Mouse (Mus musculus) liver, postnatal 0 days (tissue): ENCODE measurements around the gene Adgrl4. TPM values are rescaled to one million over a fixed set of nuclear protein-coding genes. Genes with fewer than 3 reads are reported as not detected.

Experiments used
- ATAC-seq: fragments of 200-750 bp; cut with Nextera tagmentation; 2 replicates; pipeline ENCODE4 v1.8.0; 2017; ENCODE audit warnings: mild to moderate bottlenecking, moderate library complexity
- DNase-seq: peaks from one replicate; pipeline ENCODE4 v3.0.0-alpha.2; 2016
- H3K27ac ChIP-seq: fragments of 300-500 bp; sonication (generic); 2 replicates; pipeline ENCODE4 v1.5.1; 2014; ENCODE audit warnings: antibody characterized with exemption, moderate library complexity, mild to moderate bottlenecking, low read depth
- H3K27me3 ChIP-seq: fragments of 300-500 bp; sonication (generic); 2 replicates; pipeline ENCODE4 v1.6.1; 2014; ENCODE audit warnings: low read length, control low read depth, mixed read lengths; ENCODE audit not compliant: insufficient read depth
- H3K36me3 ChIP-seq: fragments of 300-500 bp; sonication (generic); replicated peaks from 2 replicates; pipeline ENCODE4 v1.6.1; 2014; ENCODE audit warnings: mild to moderate bottlenecking, control low read depth, low read length, moderate library complexity, mixed read lengths; ENCODE audit not compliant: insufficient read depth
- H3K4me1 ChIP-seq: fragments of 300-500 bp; sonication (generic); 2 replicates; pipeline ENCODE4 v1.6.1; 2014; ENCODE audit warnings: antibody characterized with exemption, mild to moderate bottlenecking, control low read depth; ENCODE audit not compliant: insufficient read depth
- H3K4me2 ChIP-seq: fragments of 300-500 bp; sonication (generic); 2 replicates; pipeline ENCODE4 v1.6.1; 2014; ENCODE audit warnings: low read depth, mild to moderate bottlenecking, low read length, moderate library complexity, mixed read lengths
- H3K4me3 ChIP-seq: fragments of 300-500 bp; sonication (generic); 2 replicates; pipeline ENCODE4 v1.5.1; 2014; ENCODE audit warnings: low read depth, low read length
- H3K9ac ChIP-seq: fragments of 300-500 bp; sonication (generic); replicated peaks from 2 replicates; pipeline ENCODE4 v1.6.1; 2014; ENCODE audit warnings: mild to moderate bottlenecking, moderate library complexity
- H3K9me3 ChIP-seq: fragments of 300-500 bp; sonication (generic); 2 replicates; pipeline ENCODE4 v1.6.1; 2016; ENCODE audit warnings: mild to moderate bottlenecking, control low read depth, low read length, mixed read lengths
- CTCF ChIP-seq: sonication (generic); IDR thresholded peaks from 2 replicates; pipeline ENCODE4 v1.5.1; 2016; ENCODE audit warnings: antibody characterized with exemption, low read depth
- EP300 ChIP-seq: IDR thresholded peaks from 2 replicates; pipeline ENCODE4 v1.6.1; 2016; ENCODE audit warnings: antibody characterized with exemption, low read depth, mild to moderate bottlenecking
- WGBS: fragments of 180-500 bp; shearing (Covaris S2); extraction: QIAGEN DNeasy Blood & Tissue Kit; methylation state at CpG from one replicate; pipeline ENCODE4 v1.1.7; 2014; ENCODE audit not compliant: insufficient replicate concordance; 5-methylcytosine and 5-hydroxymethylcytosine counted together
- polyA plus RNA-seq: library from polyadenylated mRNA; unstranded; fragments of >200 nt; fragmentation: Nextera tagmentation; extraction: Ambion mirVana; gene quantifications from 2 replicates; pipeline ENCODE4 v1.2.1, GENCODE M21; 2015

The Adgrl4 gene
- polyA plus RNA-seq, 1 experiment from 2014 or later, result 6.5 TPM

DNA sequence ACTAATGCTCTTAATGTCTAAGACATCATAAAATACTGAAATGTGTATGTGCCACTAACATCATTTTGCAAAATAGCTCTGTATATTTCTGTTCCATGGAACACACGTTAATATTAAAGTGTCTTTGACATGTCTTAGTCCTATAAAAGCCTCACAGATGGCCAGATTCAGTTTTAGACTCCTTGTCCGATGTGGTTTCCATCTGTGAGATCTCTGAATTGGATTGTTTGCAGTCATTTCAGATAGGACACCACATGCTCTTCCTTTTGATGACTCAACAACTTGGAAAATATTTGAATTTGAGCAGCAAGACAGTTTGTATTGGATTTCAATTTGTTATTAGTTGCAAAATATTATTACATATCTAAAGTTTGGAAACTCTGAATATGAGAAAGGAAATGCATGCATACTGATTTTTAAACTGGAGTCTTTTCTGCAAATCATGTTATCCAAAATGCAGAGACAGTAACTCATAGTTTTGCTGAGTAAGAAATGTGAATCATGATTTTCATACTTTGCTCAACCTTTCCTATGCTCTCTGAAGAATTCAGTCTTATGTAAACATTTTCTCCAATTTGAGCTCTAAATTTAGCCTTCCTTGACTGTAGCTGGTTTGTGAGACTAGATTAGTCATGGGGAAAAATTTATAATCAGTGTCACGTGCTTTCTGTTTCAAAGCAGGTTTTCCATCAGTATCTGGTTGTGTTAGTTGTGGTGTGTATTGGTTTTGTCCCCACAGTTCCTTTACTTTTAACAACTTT lies 21.9 kb downstream of the Adgrl4 start:
- H3K9ac ChIP-seq, result no peak overlapping the region
- ATAC-seq (no peak), DNase-seq (no peak)
- no peak overlapping the region for H3K4me2 ChIP-seq
- H3K4me3 ChIP-seq, result no peak overlapping the region
- no peaks in the 10 kb centered on the region for H3K4me1 ChIP-seq
- no peak overlapping the region for H3K27ac ChIP-seq
- TF ChIP-seq EP300 (no peak), CTCF (no peak)
- 59% methylated on average over 3 of the region's 3 CpGs for WGBS
- H3K9me3 ChIP-seq, result no peaks in the 10 kb centered on the region
- no peaks in the 10 kb centered on the region for H3K36me3 ChIP-seq
- no peaks in the 10 kb centered on the region for H3K27me3 ChIP-seq

DNA sequence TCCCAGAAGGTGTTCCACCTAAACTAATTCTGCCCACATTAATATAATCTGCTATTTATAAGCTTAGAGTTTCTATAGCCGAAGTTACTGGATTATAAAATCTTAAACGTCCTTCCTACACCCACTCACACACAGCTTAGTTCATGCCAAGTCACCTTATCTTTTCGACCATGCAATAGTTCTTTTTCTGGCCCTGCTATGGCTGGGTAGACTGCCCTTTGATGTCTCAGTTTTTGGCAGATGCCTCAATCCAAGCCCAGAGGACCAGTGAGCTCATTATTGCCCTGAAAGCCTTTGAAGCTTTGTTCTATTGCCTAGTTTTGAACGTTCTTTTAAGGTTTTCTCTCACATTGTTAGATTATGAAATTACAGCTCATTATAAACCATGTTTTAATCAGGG lies 27.5 kb downstream of the Adgrl4 start:
- H3K9me3 ChIP-seq, result no peaks in the 10 kb centered on the region
- H3K4me3 ChIP-seq, result no peak overlapping the region
- TF ChIP-seq CTCF (no peak), EP300 (no peak)
- no peaks in the 10 kb centered on the region for H3K27me3 ChIP-seq
- no peaks in the 10 kb centered on the region for H3K4me1 ChIP-seq
- H3K9ac ChIP-seq, result no peak overlapping the region
- WGBS, result 42% methylated on average over 4 of the region's 4 CpGs
- no peak for ATAC-seq
- no peak for DNase-seq
- H3K36me3 ChIP-seq, result no peaks in the 10 kb centered on the region
- H3K4me2 ChIP-seq, result no peak overlapping the region
- H3K27ac ChIP-seq, result no peak overlapping the region

DNA sequence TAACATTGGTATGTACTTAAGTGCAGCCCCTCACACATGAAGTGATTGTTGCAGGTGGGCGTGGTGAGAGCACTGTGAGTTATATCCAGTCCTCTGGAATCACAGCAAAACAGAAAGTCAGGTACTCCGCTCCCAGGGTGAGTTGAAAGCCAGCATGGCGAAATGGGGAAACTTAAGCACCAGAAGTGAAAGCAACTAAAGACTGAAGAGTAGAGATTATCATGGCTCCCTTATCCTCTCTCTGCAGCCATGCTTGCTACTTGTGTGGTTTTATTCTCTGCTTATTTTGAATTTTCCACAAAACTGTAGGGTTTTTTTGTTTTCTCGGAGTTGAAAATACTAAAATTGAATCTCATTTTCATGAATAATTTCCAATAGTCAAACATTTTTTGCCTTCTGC lies 51.2 kb downstream of the Adgrl4 start:
- Histone ChIP-seq H3K4me1 (no peaks in the 10 kb centered on the region), H3K9ac (no peak overlapping the region), H3K9me3 (no peaks in the 10 kb centered on the region), H3K27ac (no peak overlapping the region), H3K36me3 (no peaks in the 10 kb centered on the region), H3K4me2 (no peak overlapping the region), H3K4me3 (no peak overlapping the region), H3K27me3 (no peaks in the 10 kb centered on the region)
- DNase-seq (no peak), ATAC-seq (no peak)
- TF ChIP-seq CTCF, result no peak
- no peak for TF ChIP-seq EP300
- 77% methylated on average over 4 of the region's 4 CpGs for WGBS

DNA sequence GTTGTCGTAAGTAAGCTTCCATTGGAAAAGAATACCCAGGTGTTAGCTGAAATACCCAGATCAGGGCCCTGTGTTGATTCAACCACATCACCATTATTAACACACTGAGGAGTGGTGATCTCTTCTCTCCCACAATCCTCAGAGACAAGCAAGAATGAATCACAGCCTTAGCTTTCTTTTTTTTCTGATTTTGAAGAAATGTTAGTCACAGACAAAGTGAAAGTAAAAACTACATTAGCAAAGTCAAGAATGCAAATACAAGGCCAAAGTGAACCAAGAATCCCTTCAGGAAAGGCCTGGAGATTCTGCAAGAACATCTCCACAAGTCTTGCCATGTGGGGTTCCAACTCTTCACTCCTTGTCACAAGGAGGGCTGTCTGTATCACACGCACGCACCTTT lies 67.9 kb downstream of the Adgrl4 start:
- WGBS, result 84% methylated on average over 3 of the region's 3 CpGs
- no peak for ATAC-seq
- no peak for TF ChIP-seq EP300
- TF ChIP-seq CTCF, result no peak
- H3K9me3 ChIP-seq, result no peaks in the 10 kb centered on the region
- no peaks in the 10 kb centered on the region for H3K36me3 ChIP-seq
- no peak overlapping the region for H3K4me2 ChIP-seq
- H3K9ac ChIP-seq, result no peak overlapping the region
- no peak overlapping the region for H3K27ac ChIP-seq
- H3K27me3 ChIP-seq, result no peaks in the 10 kb centered on the region
- H3K4me3 ChIP-seq, result no peak overlapping the region
- DNase-seq, result no peak
- H3K4me1 ChIP-seq, result no peaks in the 10 kb centered on the region

DNA sequence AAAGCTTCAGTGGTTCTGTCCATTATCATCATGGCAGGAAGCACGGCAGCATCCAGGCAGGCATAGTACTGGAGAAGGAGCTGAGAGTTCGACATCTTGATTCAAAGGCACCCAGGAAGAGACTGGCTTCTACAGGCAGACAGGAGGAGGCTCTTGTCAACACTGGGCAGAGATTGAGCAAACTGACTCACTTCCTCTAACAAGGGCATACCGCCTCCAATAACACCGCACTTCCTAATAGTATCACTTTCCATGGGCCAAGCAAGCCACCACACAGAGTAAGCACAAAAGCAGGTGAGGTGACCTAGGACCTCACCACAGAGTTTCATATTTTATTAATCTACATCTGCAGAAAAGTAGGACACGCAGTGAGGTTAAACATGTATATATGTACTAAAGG lies 73.5 kb downstream of the Adgrl4 start:
- TF ChIP-seq CTCF, result no peak
- TF ChIP-seq EP300, result no peak
- no peak overlapping the region for H3K9ac ChIP-seq
- H3K27me3 ChIP-seq, result no peaks in the 10 kb centered on the region
- 73% methylated on average over 5 of the region's 5 CpGs for WGBS
- H3K36me3 ChIP-seq, result no peaks in the 10 kb centered on the region
- DNase-seq (no peak), ATAC-seq (no peak)
- no peaks in the 10 kb centered on the region for H3K9me3 ChIP-seq
- no peak overlapping the region for H3K4me3 ChIP-seq
- H3K4me2 ChIP-seq, result no peak overlapping the region
- H3K27ac ChIP-seq, result no peak overlapping the region
- H3K4me1 ChIP-seq, result no peaks in the 10 kb centered on the region

DNA sequence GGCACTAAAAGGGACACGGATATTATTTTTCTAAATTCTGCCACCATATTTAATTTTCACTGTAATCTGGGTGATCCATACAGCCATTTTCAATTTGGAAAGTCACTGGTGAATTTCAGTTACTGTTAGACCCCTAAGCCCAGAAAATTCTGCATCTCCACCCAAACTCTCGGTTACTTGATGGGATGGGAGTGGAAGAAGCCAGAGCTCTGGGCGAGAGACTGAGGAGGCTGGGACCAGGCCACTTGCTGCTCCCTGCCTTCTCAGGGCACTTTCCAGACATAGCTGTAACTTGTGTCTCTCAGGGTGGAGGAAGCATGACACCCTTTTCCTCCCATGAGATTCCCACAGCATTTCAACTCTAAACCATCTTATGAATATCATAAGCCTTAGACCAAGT lies 109.5 kb downstream of the Adgrl4 start:
- 76% methylated on average over 3 of the region's 3 CpGs for WGBS
- H3K4me1 ChIP-seq, result no peaks in the 10 kb centered on the region
- no peak for DNase-seq
- H3K4me2 ChIP-seq, result no peak overlapping the region
- H3K9ac ChIP-seq, result no peak overlapping the region
- H3K27me3 ChIP-seq, result no peaks in the 10 kb centered on the region
- H3K4me3 ChIP-seq, result no peak overlapping the region
- H3K9me3 ChIP-seq, result no peaks in the 10 kb centered on the region
- TF ChIP-seq EP300, result no peak
- H3K27ac ChIP-seq, result no peak overlapping the region
- ATAC-seq, result no peak
- no peaks in the 10 kb centered on the region for H3K36me3 ChIP-seq

DNA sequence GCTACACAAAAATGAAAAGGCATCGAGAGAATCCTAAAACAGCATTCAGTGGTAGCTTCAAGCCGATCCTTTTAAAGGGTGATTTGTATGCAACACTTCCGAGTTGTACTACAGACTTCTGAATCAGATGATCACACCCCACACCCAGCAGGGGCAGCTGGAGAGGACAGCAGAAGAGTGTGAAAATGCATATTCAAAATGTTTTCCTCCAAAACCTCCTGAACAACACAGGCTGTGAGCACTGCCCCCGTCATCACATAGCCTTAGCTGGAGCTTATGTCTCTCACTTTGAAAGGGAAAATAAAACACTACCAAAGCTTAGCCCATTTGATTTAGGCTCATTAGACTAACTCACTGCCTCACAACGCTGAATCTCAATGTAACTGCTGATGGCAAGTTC lies 113.3 kb downstream of the Adgrl4 start:
- Histone ChIP-seq H3K4me3 (no peak overlapping the region), H3K27ac (no peak overlapping the region), H3K4me1 (no peaks in the 10 kb centered on the region), H3K4me2 (no peak overlapping the region), H3K27me3 (no peaks in the 10 kb centered on the region), H3K9ac (no peak overlapping the region), H3K36me3 (no peaks in the 10 kb centered on the region), H3K9me3 (no peaks in the 10 kb centered on the region)
- TF ChIP-seq CTCF (no peak), EP300 (no peak)
- ATAC-seq (no peak), DNase-seq (no peak)
- WGBS, result 66% methylated on average over 5 of the region's 5 CpGs
